Mouse (Mus musculus): Measurements from ENCODE around the gene Kmt2e. TPM values are rescaled to one million over a fixed set of nuclear protein-coding genes. Genes with fewer than 3 reads are reported as not detected.

Kmt2e gene
- total RNA-seq, 4 experiments from 2014 or later, result 95.8 to 105 (median 101) TPM

DNA sequence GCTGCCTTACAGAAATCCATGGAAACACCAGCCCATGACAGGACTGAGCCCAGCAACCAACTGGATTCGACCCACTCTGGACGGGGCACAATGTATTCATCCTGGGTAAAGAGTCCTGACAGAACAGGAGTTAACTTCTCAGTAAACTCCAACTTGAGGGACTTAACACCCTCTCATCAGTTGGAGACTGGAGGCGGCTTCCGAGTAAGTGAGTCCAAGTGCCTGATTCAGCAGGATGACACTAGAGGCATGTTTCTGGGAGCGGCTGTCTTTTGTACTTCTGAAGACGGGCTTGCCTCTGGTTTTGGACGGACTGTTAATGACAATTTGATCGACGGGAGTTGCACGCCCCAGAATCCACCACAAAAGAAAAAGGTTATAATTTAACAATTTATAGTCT is 63.7 kb downstream of the Kmt2e start:
- peak in 1 of 2 experiments; percentile 13 for DNase-seq (ENCODE audit: low spot score in 2 of 2)

DNA sequence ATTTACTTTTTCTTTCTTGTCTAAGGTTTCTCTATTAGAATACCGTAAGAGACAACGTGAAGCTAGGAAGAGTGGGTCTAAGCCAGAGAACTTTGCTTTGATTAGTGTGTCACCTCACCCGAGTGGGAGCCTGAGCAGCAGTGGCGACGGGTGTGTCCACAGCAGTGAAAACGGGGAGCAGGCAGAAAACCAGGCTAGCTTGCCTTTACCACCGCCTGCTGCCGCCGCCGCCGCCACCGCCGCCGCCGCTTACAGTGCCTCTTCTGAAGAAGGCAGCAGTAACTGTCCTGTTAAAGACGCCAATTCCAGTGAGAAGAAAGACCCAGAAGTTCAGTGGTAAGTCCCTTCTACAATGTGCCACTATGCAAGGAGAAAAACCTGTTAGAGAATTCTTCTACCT is 65.0 kb downstream of the Kmt2e start:
- peak in 1 of 2 experiments; percentile 1 for DNase-seq (ENCODE audit: low spot score in 2 of 2)

DNA sequence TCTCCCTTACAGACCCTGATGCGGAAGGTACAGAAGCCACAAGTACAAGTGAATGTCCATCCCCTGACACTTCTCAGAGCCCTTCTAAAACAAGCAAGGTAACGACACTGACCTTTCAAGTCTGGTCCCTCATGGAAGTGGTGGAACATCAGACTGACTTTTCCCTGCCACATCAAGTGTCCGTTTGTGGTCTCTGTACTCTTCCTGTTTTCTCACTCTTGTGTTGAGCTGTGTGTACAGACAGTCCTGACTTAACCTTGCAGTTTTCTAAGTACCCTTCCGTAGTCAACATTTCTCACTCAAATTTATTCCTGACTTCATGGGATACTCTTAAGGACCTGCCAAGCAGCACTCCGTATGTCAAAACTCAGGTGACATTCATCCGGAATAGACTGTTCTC is 66.5 kb downstream of the Kmt2e start:
- peak in 1 of 2 experiments; percentile 2 for DNase-seq (ENCODE audit: low spot score in 2 of 2)

DNA sequence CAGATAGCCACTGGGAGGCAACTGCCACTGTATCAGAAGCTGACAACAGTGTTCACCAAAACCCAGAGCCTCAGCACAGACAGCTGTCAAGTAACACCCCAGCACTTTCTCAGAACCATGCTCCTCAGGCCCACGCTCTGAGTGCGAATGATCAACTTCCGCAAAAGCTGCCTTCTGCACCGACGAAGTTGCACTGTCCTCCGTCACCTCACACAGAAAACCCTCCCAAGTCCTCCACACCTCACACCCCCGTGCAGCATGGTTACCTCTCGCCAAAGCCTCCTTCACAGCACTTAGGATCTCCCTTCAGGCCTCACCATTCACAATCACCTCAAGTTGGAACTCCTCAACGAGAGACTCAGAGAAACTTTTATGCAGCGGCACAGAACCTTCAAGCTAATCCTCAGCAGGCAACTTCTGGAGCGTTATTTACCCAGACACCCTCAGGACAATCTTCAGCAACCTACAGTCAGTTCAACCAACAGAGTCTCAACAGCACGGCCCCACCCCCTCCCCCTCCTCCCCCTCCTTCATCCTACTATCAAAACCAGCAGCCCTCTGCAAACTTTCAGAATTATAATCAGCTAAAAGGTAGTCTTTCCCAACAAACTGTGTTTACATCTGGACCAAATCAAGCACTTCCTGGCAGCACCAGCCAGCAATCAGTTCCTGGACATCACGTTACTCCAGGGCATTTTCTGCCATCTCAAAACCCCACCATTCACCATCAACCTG is 67.5 kb downstream of the Kmt2e start:
- DNase-seq (ENCODE audit: low spot score in 2 of 2), result peak; percentile 18 to 52

DNA sequence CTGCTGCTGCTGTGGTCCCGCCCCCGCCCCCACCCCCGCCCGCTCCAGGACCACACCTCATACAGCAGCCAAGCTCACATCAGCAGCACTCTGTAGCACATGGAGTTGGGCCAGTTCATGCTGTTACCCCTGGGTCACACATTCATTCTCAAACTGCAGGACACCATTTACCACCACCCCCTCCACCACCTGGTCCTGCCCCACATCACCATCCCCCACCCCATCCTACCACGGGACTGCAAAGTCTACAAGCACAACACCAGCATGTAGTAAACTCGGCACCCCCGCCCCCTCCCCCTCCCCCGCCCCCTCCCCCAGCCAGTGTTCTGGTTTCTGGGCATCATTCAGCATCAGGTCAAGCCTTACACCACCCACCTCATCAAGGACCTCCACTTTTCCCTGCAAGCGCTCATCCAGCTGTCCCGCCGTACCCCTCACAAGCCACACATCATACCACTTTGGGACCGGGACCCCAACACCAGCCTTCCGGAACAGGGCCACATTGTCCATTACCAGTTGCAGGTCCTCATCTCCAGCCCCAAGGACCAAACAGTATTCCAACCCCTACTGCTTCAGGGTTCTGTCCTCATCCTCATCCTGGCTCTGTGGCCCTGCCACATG is 68.2 kb downstream of the Kmt2e start:
- DNase-seq (ENCODE audit: low spot score in 2 of 2), result peak in 1 of 2 experiments; percentile 12

DNA sequence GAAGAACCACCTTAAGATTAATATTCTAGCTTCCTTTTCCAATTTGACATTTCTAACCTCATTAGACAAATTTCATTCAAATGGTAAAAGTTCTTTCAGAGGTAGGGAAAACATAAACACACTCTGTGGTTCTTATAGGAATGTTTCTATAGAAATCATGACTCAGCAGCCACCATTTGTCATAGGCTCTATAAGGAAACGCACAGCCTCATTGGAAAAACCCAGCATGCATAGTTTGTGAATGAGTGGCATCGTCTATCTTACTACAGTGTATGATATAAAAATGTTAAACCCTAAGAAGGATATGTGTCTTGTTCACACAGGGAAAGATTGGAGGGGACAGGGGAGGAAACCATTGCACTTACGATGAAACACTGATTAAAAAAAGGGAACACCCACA is 71.3 kb downstream of the Kmt2e start:
- DNase-seq (ENCODE audit: low spot score in 2 of 2), result no peak

DNA sequence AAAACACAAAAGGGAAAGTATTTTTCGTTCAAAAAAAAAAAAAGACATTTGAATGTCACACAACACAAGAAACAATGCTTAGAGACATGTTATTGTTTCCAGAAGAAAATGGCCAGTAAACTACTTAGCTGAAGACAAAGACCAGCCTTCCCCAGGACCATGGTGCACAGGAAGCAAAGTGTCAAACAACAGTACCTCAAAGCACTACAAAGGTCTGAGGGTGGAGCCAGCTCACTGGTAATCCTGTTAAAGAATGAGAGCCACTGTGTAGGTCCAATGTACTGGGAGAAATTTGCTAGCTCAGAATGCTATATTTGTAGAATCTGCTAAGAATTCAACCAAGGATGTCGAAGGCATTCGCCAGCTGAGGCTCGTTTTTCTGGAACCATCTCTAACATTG is 73.0 kb downstream of the Kmt2e start:
- no peak for DNase-seq (ENCODE audit: low spot score in 2 of 2)

DNA sequence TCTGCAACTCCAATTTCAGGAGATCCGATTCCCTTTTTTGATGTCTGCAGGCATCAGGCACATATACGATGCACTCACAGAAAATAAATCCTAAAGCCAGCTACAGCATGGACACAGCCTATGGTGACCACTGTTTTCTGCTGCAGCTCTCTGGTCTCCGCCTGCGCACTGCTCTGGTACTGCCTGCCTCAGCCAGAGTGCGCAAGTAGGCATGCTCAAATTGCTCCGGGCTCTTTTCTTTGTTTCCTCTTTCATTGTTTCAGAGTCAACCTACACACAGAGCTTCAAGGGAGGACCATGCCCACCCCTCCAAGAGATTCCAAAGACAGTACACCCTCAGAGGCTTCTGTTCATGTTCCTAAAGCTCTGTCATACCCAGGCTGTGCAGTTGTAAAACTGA is 74.4 kb downstream of the Kmt2e start:
- DNase-seq (ENCODE audit: low spot score in 2 of 2), result no peak

DNA sequence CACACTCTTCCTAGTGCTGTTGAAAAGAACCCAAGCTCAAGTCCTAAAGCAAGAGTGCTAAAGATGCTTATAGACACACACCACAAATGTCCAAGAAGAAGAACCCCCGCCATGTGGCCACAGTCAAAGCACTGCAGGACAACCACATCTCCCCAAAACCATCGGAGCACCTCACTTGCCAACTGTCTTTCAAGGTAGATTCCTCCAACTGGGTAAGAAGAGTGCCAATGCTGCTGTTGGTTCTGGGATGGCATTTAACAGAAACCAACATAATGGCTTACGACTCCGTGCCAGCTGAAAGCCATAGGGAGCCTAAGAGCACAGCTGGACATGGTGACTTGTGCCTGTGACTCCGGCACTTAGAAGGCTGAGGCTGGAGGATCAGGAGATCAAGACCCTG is 77.2 kb downstream of the Kmt2e start:
- DNase-seq (ENCODE audit: low spot score in 2 of 2), result no peak

DNA sequence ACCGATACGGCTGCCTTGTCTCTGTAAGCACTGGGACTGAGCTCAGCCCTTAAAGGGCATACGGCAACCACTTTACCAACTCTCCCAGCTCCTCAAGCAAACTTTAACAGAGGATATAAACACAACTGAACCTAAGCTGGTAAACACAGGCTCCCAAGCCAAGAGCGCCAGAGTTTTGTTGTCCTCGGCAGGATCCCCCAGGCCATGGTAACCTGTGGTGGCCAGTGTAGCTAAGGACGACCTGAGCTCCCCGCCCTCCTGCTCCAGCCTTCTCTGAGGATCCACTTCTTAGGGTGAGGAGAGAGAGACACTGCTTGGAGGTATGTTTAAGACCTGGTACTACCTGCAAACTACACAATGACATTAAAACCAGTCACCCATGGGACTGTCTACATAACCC is 78.3 kb downstream of the Kmt2e start:
- no peak for DNase-seq (ENCODE audit: low spot score in 2 of 2)

DNA sequence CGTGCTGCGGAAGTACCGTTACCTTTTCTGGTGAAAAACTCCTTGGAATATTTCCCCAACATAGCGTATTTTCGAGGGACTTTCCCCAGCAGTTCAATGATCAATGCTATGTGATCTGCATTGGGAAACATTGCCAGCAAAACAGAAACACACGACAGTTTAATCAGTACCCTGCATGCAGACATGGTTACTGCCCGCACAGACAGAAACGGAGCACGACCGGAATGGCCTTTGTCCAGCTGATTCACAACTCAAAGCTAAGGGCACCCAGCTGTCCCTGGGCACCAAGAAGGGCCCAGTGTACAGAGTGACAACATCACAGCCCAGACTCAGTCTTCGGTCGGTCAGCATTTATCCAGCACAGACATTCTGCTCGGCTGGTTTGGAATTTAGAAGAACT is 79.2 kb downstream of the Kmt2e start:
- no peak for DNase-seq (ENCODE audit: low spot score in 2 of 2)

DNA sequence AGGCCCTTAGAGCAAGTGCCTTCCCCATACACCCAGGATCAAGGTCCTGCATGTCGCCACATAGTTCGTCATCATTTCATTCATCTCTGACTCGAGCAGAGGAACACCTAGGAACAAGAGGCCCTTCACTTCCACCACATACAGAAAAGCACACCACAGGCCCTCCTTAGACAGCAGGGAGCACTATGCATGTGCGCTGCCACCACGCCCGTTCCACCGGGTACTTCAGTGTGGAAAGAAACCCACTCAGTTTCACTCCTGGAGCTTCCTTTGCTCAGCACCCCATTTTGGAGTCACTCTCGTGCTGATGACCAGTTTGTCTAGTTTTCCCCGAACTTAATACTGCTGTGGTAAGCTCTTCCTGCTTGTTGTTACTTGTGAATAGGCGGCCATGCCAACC is 80.8 kb downstream of the Kmt2e start:
- DNase-seq (ENCODE audit: low spot score in 2 of 2), result no peak

DNA sequence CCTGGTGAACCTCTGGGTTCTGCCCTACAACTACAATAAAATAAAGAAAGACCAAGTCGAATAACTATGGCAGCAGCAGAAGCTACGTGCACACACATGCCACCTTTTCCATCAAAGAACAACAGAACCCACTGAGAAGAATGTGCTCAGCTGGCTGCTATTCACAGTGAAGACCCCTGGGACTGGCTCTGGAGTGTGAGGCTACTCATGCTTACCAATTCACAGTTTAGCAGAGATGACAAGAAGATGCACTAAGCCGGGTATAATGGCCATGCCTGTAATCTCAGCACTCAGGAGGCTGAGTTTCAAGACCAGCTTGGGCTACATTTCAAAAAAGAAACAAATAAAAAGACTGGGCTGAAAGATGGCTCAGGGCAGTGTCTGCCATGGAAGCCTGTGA is 82.7 kb downstream of the Kmt2e start:
- no peak for DNase-seq (ENCODE audit: low spot score in 2 of 2)

DNA sequence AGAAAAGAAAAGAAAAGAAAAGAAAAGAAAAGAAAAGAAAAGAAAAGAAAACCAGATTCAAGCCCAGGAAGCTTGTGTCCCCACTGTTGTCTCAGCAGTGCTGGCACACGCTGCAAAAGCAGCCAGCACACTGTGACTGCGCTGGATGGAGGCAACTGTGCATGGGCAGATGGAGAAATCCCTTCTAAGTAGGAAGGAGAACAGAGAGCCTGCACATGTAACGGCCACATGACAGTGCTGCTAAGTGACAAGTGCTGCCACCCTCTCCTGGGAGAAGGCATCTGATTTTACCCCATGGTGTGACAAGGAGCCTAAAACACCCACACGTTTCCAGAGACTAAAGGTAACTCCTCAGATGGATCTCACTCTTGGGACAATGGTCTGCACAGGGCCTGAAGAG is 83.6 kb downstream of the Kmt2e start:
- DNase-seq (ENCODE audit: low spot score in 2 of 2), result peak in 1 of 2 experiments; percentile 81

DNA sequence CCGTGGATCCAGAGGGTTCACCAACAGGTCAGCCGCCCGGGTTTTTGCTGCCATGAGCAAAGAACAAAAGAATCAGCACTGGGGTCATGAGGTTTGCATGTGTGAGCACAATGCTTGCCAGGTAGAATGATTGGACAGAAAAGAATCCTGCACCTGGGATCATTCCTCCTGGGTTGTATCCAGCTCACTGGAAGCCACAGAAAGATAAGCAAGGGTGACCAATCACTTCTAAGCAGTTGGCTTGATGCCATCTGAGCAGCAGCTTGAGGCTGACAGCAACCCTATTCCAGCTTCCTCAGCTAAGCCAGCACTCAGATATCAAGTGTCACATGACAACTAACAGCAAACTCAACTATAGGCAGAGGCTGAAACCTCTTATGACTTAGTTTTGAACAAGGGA is 84.4 kb downstream of the Kmt2e start:
- no peak for DNase-seq (ENCODE audit: low spot score in 2 of 2)

DNA sequence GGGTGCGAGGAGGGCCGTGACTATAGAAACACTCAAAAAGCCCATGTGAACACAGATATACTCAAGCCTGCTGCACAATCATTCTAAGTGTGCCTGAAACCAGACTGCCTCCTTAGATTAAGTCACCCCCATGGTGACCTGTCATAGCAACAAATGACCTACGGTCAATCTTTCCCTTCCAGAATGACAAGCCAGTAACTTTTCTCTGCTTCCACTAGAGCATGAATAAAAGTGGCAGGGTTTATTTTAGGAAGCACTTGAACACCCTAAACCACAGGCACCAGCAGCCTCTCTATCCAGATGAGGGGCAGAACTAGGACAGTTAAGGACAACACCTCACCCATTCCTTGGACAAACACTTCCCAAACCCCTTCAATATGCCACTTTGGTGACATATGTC is 85.4 kb downstream of the Kmt2e start:
- DNase-seq (ENCODE audit: low spot score in 2 of 2), result no peak

DNA sequence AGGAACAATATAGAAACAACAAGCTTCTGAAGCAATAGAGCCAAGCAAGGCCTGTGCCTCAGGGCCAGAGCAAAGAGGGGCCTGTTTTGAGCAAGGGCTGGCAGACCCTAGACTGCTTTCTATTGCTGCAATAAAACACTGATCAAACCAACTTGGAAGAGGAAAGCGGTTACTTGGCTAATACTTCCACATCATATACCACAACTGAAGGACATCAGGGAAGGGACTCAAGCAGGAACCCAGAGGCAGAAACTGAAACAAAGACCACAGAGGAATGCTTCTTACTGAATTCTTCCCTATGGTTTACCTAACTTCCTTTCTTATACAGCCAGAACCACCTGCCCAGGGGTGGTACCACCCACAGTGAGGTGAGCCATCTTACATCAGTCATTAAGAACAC is 87.4 kb downstream of the Kmt2e start:
- DNase-seq (ENCODE audit: low spot score in 2 of 2), result no peak

DNA sequence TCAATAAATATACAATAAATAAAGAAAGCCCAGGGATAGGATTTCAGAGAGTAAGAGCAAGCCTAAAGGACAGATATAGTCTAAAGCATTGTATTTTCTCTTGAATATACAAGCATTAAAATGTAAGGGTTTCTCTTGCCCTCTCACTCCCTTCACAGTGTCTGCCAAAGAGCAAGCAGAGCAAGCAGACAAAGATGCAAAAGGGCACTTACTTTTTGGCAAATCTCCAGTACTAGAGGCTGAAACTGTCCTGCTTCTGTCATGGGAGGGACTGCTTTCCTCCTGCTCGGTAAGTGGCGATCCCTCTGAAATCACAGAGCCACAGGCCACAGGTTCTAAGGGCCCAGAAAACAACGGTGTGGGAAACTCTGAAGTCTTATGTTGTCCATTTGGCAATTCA is 89.7 kb downstream of the Kmt2e start:
- no peak for DNase-seq (ENCODE audit: low spot score in 2 of 2)

DNA sequence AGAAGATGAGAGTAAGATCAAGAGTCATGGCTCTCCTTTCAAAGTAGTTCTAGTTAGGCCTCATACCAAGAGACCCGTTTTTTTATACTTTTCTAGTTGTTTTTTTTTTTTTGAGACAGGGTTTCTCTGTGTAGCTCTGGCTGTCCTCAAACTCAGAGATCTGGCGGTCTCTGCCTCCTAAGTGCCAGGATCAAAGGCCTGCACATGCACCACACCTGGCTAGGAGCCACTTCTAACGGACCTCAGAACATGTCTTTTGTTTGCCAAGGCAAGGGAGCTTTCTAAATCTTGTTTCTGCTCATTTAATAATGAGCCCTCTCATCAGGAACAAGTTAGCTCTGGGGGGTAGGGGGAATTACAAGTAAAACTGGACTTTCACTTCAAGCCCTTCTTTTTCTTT is 90.4 kb downstream of the Kmt2e start:
- no peak for DNase-seq (ENCODE audit: low spot score in 2 of 2)

DNA sequence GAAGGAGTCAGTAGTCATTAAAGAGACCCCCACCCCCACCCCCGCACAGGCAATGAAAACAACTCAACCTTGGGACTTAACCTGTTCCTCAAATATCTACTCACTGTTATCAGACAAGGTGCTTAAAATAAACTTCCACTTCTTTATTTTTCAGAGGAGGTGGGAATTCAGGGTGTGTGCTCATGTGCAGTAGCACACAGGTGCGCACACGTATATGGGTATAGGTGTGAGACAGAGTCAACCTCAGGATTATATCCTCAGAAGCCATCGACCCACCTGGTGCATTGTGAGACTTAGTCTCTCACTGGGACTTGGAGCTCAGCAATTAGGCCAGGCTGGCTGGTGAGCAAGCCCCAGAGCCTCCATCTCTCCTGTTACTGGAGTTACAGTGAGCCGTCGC is 96.9 kb downstream of the Kmt2e start:
- DNase-seq (ENCODE audit: low spot score in 2 of 2), result no peak

DNA sequence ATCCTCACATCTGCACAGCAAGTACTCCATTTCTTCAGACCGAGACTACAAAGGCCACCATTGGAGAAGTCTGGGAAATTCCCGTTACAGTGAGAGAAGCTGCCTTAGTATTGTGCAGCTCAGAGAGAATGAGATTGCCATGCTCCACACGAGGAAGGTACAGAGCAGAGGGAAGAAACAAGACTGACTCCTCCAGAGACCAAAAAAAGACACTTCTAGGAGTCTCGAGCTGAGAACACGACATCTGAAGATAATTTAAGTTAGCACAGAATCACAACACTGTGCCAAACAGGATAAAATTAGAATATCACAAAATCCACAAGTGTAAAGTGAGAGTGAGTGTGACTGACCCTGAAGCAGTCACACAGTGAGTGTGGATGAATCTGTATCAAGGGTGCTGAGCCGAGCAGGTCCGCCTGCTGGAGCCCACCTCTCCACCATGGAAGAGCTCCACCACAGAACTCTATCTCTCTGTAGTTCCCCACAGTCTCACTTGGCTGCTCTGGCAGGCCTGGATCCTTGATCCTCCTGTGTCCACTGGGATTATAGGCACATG is 97.4 kb downstream of the Kmt2e start:
- no peak for DNase-seq (ENCODE audit: low spot score in 2 of 2)

DNA sequence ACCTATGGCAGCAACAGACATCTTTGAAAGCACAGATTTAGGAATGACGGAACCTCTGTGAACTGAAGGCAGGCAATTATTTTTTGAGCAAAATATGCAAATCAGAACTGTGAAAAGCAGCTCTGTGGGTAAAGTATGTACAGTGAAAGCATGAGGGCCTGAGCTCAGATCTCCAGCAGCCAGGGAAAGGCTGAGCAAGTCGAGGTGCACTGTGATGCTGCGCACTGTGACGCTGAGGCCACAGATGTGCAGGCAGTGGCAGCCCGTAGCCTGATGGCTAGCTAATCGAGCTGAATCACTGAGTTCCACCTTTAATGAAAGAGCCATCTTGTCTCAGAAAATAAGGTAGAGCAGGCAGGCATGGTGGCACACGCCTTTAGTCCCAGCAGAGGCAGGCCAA is 101.5 kb downstream of the Kmt2e start:
- no peak for DNase-seq (ENCODE audit: low spot score in 2 of 2)

DNA sequence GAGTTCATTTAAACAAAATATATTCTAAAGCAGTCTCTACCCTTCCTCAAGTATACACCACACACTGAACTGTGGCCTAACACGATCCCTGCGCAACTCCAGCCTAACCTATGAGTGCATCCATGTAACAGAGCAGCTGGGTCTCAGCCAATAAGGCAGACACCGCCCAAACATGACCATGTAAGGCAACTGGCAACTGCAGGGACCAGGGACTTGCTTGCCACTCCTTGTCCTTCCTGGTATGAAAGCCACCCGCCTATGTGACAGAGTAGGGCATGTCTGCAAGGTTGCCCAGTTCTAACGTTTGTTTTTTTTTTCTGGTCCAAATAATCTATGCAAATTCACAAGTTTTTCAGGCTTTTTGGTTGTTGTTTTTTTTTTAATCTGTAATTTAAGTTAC is 117.4 kb downstream of the Kmt2e start:
- DNase-seq (ENCODE audit: low spot score in 2 of 2), result no peak

Data from left cerebral cortex, adult 8-10 months (tissue).